Mouse (Mus musculus) embryo, embryonic 10 days (tissue): Measurements from ENCODE around the gene Denr.

Source experiments
- DNase-seq: peaks from one replicate; pipeline ENCODE4 v3.0.0-alpha.2; 2015; ENCODE audit warnings: low spot score

Gene Denr

DNA sequence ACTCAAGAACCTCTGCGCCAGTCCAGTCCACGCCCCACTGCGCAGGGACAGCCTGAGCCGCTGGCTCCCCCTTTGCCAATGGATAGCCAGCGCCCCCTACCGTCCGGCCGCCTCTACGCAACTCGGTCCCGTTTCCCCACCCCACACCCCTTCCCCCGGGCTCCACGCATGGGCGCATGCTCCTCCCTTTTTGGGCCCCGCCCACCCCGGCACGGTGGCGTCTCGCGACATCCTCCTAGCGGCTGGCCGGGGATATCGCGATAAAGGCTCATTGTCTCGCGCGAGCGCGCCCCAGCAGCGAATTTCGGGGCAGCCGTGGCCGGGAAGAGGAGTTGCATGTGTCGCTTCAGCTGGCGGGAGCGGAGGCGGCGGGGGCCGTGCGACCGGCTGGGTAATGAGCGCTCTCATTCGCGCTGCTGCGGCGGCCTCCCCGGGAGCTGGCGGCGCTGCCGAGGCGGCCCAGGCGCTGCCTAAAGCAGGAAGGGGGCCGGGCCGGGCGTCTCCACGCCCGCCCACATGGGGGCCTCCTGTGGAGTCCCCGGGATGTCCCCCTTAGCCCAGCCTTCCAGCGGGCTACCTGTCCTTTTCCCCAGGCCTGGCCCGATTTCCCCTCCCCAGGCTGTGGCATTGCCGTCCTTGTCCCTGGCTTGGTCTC, at the start of gene Denr:
TSS of gene Denr (plus strand) at position 200 of the 655 bp plus-strand sequence.
- peak; percentile 98 for DNase-seq

GRCm38 (mm10) chr5:123858798-123859197, 48.2 kb upstream of the Denr start:
- no peak for DNase-seq

GRCm38 (mm10) chr5:123862374-123863350, 44.3 kb upstream of the Denr start:
- DNase-seq = no peak

DNA sequence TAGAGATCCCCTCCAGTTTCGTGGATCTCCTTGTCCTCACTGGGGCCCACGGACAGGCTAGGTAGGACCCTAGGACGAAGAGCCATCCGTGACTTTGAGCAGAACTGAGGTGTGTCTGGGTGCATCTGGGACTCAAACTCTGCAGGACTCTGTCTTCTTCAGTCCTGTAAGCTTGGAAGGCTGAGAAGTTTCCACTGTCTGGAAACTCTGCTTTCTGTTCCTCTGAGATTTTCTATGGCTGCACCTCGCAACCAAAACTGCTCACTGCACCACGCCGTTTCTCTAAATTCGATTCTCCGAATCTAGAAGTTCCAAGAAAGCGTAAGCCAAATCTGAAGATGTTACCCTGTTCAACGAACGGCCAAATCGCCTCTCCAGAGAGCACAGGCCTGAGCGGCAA, 43.0 kb upstream of the Denr start:
- DNase-seq = no peak

- DNase-seq = no peak
These were observed 41.6 kb upstream of the Denr start, which contains the start of gene Hcar2 for GRCm38 (mm10) chr5:123865365-123865764. Gene Hcar2, minus strand, starts transcription at chr5:123865499.

GRCm38 (mm10) chr5:123866457-123866856, 40.5 kb upstream of the Denr start:
- DNase-seq = no peak

DNA sequence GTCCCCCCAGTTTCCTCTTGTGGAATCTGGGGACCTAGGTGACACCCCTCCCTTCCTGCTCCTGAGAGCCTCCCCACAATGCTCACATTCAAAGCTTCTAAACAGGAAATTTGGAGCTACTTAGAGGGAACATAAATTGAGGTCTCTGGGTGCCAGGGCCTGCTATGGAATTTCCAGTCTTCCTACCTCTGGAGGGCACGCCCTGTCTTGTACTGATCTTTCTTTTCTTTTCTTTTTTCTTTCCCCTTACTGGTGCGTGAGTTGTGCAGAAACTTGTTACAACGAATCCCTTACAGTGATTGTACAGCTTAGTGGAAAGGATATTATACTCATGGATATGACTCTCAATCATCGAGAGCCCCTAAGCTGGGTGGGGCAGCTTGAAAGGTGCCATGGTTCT, 37.4 kb upstream of the Denr start:
- DNase-seq = no peak

DNA sequence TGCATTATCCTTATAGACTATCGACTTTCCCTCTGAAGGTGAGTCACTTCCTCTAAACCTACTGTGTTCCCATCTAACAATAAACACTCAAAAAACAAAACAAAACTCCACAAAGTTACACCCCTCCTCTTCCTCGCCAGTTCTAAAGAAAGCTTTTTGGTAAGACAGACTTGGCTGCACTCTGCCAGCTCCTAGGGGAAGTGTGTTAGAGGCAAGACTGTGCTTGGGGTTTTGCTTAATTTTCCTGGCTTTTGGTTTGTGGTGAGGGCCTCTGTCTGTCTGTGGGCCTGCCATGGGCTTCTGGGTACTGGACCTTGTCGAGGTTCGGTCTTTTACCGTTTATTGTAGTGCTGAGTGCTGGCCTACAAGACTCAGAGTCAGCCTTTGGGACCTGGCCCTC, 32.8 kb upstream of the Denr start:
- no peak for DNase-seq

DNA sequence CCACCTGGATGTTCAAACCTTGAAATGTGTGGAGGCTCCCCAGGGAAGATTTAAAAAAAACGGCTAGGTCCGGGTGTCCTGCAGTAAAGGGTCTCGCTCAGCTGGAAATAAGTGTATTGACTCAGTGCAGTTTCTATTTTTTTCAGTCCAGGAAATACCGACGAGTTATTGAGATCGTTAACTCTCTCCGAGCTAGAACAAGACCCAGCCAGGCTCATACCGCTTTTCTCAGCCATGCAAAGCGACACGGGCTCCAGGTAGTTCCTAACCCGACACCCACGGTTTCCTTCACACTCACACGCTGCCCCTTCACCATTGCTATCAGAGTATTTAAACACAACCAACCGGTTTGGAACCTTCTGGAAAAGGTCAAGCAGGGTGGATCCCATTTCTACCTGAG, 28.9 kb upstream of the Denr start:
- no peak for DNase-seq

- DNase-seq = no peak
These were observed 27.0 kb upstream of the Denr start, which contains the start of gene Hcar1 for GRCm38 (mm10) chr5:123879928-123880327. Gene Hcar1, minus strand, starts transcription at chr5:123880020.

- DNase-seq = no peak
These were observed 26.2 kb upstream of the Denr start for GRCm38 (mm10) chr5:123880778-123881177.

- DNase-seq = no peak
These were observed 23.1 kb upstream of the Denr start for GRCm38 (mm10) chr5:123883891-123884290.

DNA sequence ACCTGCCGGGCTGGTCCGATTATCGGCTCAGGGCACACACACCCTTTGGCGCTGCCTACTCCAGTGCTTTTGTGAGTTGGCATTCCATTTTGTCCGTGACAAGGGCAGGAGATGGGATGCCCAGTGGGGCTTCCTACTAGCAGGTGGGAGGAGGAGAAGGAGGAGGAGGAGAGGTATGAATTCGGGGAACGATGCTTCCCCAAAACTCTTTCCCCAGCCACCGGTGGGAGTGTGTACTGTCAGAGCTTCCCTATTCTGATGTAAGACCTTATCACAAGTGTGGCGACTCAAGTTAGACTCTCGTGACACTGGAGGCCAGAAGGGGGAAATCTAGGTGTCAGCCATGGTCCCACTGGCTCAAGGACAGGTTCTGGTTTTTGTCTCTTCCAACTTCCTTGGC, 22.6 kb upstream of the Denr start:
- DNase-seq = no peak

DNA sequence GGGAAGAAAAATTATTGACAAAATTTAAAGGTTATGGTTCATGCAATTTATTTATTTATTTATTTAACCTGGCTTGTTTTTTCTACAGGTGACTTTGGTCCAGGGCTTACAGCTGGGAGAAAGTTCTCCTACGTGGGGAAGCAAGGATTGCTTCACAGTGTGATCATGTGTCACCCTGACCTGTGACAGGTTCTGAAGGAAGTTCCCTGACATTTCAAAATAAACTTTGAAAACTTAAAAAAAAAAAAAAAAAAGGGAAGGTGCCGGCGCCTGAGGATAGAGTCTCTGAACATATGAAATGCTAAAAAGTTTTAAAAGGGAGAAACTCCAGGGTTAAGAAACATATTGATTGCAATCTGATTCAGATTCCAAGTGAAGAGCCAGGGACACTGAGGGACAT, 20.6 kb upstream of the Denr start:
- DNase-seq = no peak

GRCm38 (mm10) chr5:123890312-123890711, 16.7 kb upstream of the Denr start:
- DNase-seq = no peak

DNA sequence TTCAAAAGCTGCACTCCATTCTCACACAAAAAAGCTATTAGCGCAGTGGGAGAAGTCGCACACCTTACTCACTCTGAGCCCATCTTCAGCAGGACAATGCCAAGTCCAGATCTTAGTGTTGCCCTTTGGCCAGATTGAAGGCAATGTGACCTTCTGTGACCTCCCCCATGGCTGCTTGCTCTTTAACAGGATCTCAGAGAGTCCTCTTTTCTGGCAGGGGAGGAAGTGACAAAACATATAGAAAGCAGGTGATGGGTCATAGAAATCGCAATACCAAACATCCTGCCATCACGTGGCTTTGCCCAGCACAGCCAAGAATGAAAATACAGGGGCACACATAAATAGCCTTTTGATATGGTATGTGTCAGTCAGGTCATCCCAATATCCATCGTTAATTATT, 16.0 kb upstream of the Denr start:
- DNase-seq = no peak

DNA sequence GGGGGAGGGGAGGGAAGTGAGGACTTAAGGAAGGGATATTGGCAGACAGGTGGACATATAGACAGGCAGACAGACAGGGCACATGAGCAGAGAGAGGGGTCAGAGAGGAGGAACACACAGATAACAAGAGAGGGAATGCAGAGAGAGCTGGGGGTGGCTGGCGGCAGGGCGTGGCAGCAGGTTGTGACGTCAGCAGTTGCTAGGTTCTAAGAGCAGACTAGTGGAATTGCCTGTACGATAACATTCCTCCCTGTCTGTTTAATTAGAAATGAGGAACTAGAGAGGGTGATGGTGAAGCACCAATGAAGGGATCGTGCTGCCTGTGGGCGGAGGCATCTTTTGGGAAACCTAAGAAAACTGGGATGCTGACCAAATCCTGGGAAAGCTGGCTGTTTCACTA, 15.3 kb upstream of the Denr start:
- peak; percentile 57 for DNase-seq

DNA sequence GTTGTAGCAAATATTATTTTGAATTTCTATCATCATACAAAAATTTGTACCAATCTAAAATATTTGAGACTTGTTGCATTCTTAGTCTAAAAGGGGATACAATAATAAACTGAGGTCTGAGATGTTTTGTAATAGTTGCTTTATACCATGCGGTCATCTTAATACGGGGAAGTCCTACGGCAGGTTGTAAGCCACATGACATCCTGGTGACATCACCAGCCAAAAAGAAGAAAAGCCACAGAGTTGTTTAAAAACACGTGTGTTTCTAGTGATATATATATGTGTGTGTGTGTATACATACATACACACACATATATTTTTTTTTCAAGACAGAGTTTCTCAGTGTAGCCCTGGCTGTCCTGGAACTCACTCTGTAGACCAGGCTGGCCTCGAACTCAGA, 13.5 kb upstream of the Denr start:
- no peak for DNase-seq

DNA sequence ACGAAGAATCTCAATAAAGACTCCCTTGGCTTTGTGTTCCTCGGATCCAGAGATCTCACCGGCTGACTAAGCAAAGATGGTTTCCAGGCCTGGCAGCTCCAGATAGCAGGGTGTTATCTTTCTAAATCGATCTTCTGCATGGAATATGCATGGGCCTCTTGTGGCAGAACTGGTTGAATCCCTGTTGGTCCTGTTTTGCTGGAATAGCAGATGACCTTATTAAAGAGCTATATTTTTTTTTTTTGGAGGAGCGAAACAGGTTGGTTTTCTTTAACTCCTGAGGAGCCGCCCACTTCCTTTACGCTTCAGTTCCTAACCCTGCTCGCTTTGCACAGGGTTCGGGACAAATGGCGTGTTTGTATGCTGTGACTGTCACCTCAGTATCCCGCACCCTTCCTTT, 10.6 kb upstream of the Denr start:
- DNase-seq = no peak

DNA sequence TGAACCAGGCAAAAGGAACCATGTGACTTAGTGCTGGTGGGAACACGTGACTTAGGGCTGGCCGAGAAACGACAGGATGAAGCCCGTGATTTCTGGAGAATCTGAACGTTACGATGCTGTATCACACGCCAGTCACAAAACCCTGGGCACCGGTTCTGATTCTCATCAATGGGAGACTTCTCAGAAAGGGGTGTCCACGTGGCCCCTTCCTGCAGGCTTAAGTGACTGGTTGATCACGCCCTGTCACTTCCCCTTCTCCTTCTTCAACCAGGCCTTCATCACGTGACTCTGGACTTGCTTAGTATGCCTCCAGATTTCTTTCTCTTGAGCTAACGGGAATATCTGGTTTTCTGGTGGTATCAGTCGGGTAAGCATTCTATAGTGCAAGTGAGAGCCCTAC, 9.6 kb upstream of the Denr start:
- no peak for DNase-seq

DNA sequence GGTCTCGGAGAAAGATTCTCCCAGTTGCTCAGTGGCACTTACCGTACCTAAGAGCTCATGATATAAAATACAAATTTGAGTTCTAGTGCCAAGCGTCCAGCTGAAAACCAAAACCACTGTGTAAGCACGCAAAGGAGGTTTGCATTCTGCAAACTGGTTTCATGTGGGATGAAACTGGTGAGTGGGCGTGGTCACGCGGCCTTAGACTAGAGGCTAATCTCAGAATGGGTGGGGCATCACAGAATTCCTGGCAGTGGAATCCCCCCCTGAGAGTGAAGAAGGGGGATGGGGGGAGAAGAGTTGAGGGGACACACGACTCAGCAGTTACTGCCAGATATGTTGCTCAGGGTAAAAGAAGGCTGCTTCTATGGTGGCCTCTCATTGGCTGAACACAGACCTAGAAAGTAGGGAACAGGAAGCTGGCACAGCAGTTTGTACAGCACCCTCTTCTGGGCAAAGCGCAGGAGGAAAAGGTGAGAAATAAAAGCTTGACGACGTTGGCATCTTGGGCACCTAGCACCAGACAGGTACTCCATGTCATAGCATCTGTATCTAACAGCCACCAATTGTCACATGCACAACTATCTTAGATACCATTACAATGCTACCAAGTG, 2.8 kb upstream of the Denr start:
- no peak for DNase-seq

GRCm38 (mm10) chr5:123906146-123906975, 614 bp upstream of the Denr start:
- DNase-seq = no peak
